Mouse (Mus musculus) heart, postnatal 14 days (tissue): ENCODE data around the gene Fto. TPM values are rescaled to one million over a fixed set of nuclear protein-coding genes. Genes with fewer than 3 reads are reported as not detected.

Source experiments
- DNase-seq, 2 experiments: peaks; one replicate each; pipeline ENCODE4 v3.0.0; 2021 to 2022
- intact Hi-C: fragments of 180-260 bp; cut with DNase I; formaldehyde crosslinking; loops from one replicate; pipeline ENCODE4 v1.15.1; 2025
- total RNA-seq, 2 experiments: library from RNA; stranded (reverse); gene quantifications; 2 replicates each; pipeline ENCODE4 v1.2.3; 2021

Gene Fto
- total RNA-seq, 2 experiments from 2014 or later = 68.6 to 70.4 TPM

GRCm38 (mm10) chr8:91575576-91575975 is 262.3 kb downstream of the Fto start:
- DNase-seq = no peak
- intact Hi-C loops = no loop called here

- intact Hi-C loops = no loop called here
- DNase-seq = no peak
Observed at GRCm38 (mm10) chr8:91576086-91576917, 263.0 kb downstream of the Fto start.

- intact Hi-C loops = no loop called here
- no peak for DNase-seq
Observed at GRCm38 (mm10) chr8:91576918-91577241, 263.6 kb downstream of the Fto start.

GRCm38 (mm10) chr8:91577605-91578004 is 264.3 kb downstream of the Fto start:
- no peak for DNase-seq
- intact Hi-C loops = no loop called here

- DNase-seq = no peak
- intact Hi-C loops = no loop called here
Observed at GRCm38 (mm10) chr8:91584620-91585415, 271.5 kb downstream of the Fto start.

- no peak for DNase-seq
- intact Hi-C loops = no loop called here
Observed at GRCm38 (mm10) chr8:91592436-91593105, 279.2 kb downstream of the Fto start.

- intact Hi-C loops = no loop called here
- DNase-seq = no peak
Observed at GRCm38 (mm10) chr8:91593202-91593781, 280.0 kb downstream of the Fto start.

- intact Hi-C loops = no loop called here
- no peak for DNase-seq
Observed at GRCm38 (mm10) chr8:91599349-91599837, 286.1 kb downstream of the Fto start.

GRCm38 (mm10) chr8:91603751-91604150 is 290.4 kb downstream of the Fto start:
- no peak for DNase-seq
- intact Hi-C loops = no loop called here

- intact Hi-C loops = no loop called here
- no peak for DNase-seq
Observed at GRCm38 (mm10) chr8:91605901-91606300, 292.6 kb downstream of the Fto start.

GRCm38 (mm10) chr8:91607091-91607490 is 293.8 kb downstream of the Fto start:
- DNase-seq = peak in 1 of 2 experiments; percentile 22

GRCm38 (mm10) chr8:91611191-91611590 is 297.9 kb downstream of the Fto start:
- DNase-seq = no peak
- intact Hi-C loops = no loop called here

More at GRCm38 (mm10) chr8:91607091-91607490, 293.8 kb downstream of the Fto start:
- intact Hi-C loops = no loop called here

GRCm38 (mm10) chr8:91611723-91612362 is 298.5 kb downstream of the Fto start:
- intact Hi-C loops = no loop called here
- DNase-seq = no peak

- intact Hi-C loops = no loop called here
- DNase-seq = no peak
Observed at GRCm38 (mm10) chr8:91612387-91613130, 299.2 kb downstream of the Fto start.

- no peak for DNase-seq
- intact Hi-C loops = no loop called here
Observed at GRCm38 (mm10) chr8:91613603-91614002, 300.3 kb downstream of the Fto start.

- intact Hi-C loops = no loop called here
- no peak for DNase-seq
Observed at GRCm38 (mm10) chr8:91615196-91615595, 301.9 kb downstream of the Fto start.

- no peak for DNase-seq
- intact Hi-C loops = no loop called here
Observed at GRCm38 (mm10) chr8:91615781-91616683, 302.7 kb downstream of the Fto start.

GRCm38 (mm10) chr8:91617772-91618171 is 304.4 kb downstream of the Fto start:
- intact Hi-C loops = no loop called here
- DNase-seq = no peak
